Mouse (Mus musculus): ENCODE data around the gene Dusp22. TPM values are rescaled to one million over a fixed set of nuclear protein-coding genes. Genes with fewer than 3 reads are reported as not detected.

Dusp22 gene
- polyA plus RNA-seq, 1 experiment from 2014 or later = 22.5 TPM

DNA sequence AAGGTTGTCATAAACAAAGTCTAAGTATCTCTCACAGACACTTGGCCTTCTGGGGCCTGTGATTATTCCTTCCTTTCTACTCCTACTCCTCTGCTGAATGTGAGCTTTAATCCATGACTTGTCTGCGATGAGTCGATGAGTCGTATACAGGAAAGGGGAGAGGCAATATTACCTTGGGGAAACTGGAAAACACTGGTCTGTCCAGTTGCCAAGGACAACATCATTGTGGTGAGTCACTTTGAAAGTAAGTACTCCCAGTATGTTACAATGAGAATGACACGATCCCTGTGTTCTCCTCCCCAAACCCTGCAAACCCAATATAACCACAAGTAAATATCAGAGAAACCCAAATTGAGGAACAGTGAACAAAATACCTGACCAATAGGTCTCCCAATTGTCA, 17.7 kb upstream of the Dusp22 start:
- no peaks in the 10 kb centered on the region for H3K9me3 ChIP-seq (ENCODE audit: control insufficient read depth, low read length)
- no peaks in the 10 kb centered on the region for H3K4me1 ChIP-seq (ENCODE audit: control insufficient read depth, insufficient read depth, low read length)
- H3K4me2 ChIP-seq (replicated peaks; ENCODE audit: low read depth, low read length) = no peak overlapping the region
- H3K9ac ChIP-seq (ENCODE audit: low read depth, low read length) = no peak overlapping the region
- no peak for ATAC-seq (ENCODE audit: low FRiP score, low TSS enrichment)
- no peak overlapping the region for H3K27ac ChIP-seq (ENCODE audit: low read depth, low read length)
- no peak overlapping the region for H3K4me3 ChIP-seq (ENCODE audit: low read length)
- H3K27me3 ChIP-seq (ENCODE audit: control insufficient read depth, insufficient read depth, low read length) = no peaks in the 10 kb centered on the region
- WGBS = 79% methylated on average over 4 of the region's 4 CpGs
- H3K36me3 ChIP-seq (ENCODE audit: control insufficient read depth, insufficient read depth, low read length) = no peaks in the 10 kb centered on the region

DNA sequence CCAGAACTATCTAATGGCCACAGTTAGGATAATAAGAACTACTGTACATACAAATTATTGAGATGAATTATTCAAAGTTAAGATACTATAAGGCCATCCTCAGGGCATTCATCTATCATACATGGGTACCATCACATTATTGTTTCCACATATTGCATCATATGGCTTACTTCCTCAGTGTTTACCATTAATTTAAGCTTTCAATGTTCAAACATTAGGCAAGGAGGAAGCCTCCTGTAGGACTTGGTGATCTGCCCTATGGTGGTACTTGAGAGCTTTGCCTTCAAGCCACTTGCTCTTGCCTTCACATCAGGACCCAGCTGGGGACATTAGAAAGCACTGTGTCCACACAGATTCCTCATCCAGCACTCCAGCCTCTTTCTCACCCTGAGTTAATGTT, 11.3 kb upstream of the Dusp22 start:
- Histone ChIP-seq H3K9ac (ENCODE audit: low read depth, low read length) (no peak overlapping the region), H3K27ac (ENCODE audit: low read depth, low read length) (no peak overlapping the region), H3K36me3 (ENCODE audit: control insufficient read depth, insufficient read depth, low read length) (no peaks in the 10 kb centered on the region), H3K27me3 (ENCODE audit: control insufficient read depth, insufficient read depth, low read length) (no peaks in the 10 kb centered on the region), H3K4me3 (ENCODE audit: low read length) (no peak overlapping the region), H3K4me2 (replicated peaks; ENCODE audit: low read depth, low read length) (no peak overlapping the region), H3K4me1 (ENCODE audit: control insufficient read depth, insufficient read depth, low read length) (no peaks in the 10 kb centered on the region), H3K9me3 (ENCODE audit: control insufficient read depth, low read length) (no peaks in the 10 kb centered on the region)
- no peak for ATAC-seq (ENCODE audit: low FRiP score, low TSS enrichment)

DNA sequence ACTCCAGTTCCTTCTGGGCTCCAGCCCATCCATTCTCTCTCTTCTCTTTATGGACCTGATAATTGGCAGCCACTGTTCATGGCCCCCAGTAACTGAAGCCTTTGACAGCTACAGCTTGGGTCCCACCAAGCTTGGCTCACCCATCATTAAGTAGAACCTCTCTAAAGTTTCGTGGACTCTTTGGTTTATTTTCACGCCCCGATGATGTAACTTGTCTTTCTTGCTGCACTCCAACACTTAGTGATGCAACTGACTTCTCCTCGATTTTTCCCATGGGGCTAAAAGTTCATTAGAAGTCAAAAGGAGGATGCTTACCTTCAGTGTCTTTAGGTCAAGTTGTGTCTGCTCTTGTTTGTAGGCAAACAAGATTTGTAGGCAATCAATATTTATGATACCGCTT, 10.6 kb upstream of the Dusp22 start:
- no peak overlapping the region for H3K4me3 ChIP-seq (ENCODE audit: low read length)
- H3K27me3 ChIP-seq (ENCODE audit: control insufficient read depth, insufficient read depth, low read length) = no peaks in the 10 kb centered on the region
- no peaks in the 10 kb centered on the region for H3K36me3 ChIP-seq (ENCODE audit: control insufficient read depth, insufficient read depth, low read length)
- no peak for ATAC-seq (ENCODE audit: low FRiP score, low TSS enrichment)
- H3K9ac ChIP-seq (ENCODE audit: low read depth, low read length) = no peak overlapping the region
- H3K4me1 ChIP-seq (ENCODE audit: control insufficient read depth, insufficient read depth, low read length) = no peaks in the 10 kb centered on the region
- H3K27ac ChIP-seq (ENCODE audit: low read depth, low read length) = no peak overlapping the region
- WGBS = 93% methylated on average over 5 of the region's 5 CpGs
- H3K9me3 ChIP-seq (ENCODE audit: control insufficient read depth, low read length) = no peaks in the 10 kb centered on the region
- H3K4me2 ChIP-seq (replicated peaks; ENCODE audit: low read depth, low read length) = no peak overlapping the region

- Histone ChIP-seq H3K27ac (ENCODE audit: low read depth, low read length) (no peak overlapping the region), H3K9me3 (ENCODE audit: control insufficient read depth, low read length) (no peaks in the 10 kb centered on the region), H3K4me1 (ENCODE audit: control insufficient read depth, insufficient read depth, low read length) (no peaks in the 10 kb centered on the region), H3K27me3 (ENCODE audit: control insufficient read depth, insufficient read depth, low read length) (no peaks in the 10 kb centered on the region), H3K9ac (ENCODE audit: low read depth, low read length) (no peak overlapping the region), H3K36me3 (ENCODE audit: control insufficient read depth, insufficient read depth, low read length) (no peaks in the 10 kb centered on the region), H3K4me3 (ENCODE audit: low read length) (no peak overlapping the region), H3K4me2 (replicated peaks; ENCODE audit: low read depth, low read length) (no peak overlapping the region)
- 77% methylated on average over 1 of the region's 1 CpGs for WGBS
- no peak for ATAC-seq (ENCODE audit: low FRiP score, low TSS enrichment)
These were observed 9.1 kb upstream of the Dusp22 start for GRCm38 (mm10) chr13:30650684-30651083.

DNA sequence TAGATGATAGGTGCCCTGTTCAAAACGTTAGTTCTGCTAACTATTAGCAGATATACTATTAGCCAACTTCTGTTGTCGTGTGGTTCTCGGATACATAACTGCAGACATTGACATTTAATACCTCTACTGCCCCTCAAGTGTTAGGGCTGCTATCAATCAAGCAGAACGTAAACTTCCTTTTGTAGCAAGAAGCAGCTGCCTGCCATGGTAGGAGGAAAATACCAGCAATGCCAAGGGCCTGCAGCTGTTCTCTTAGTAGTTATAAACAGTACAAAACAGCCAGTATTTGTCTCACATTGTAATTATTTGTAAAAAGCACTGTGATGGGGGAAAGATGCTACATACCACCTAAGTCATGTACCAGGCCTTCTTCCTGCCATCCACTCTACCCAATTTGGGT, 6.7 kb upstream of the Dusp22 start:
- Histone ChIP-seq H3K36me3 (ENCODE audit: control insufficient read depth, insufficient read depth, low read length) (no peaks in the 10 kb centered on the region), H3K4me1 (ENCODE audit: control insufficient read depth, insufficient read depth, low read length) (no peaks in the 10 kb centered on the region), H3K9ac (ENCODE audit: low read depth, low read length) (no peak overlapping the region), H3K27ac (ENCODE audit: low read depth, low read length) (no peak overlapping the region), H3K27me3 (ENCODE audit: control insufficient read depth, insufficient read depth, low read length) (no peaks in the 10 kb centered on the region), H3K4me3 (ENCODE audit: low read length) (no peak overlapping the region), H3K9me3 (ENCODE audit: control insufficient read depth, low read length) (no peaks in the 10 kb centered on the region), H3K4me2 (replicated peaks; ENCODE audit: low read depth, low read length) (no peak overlapping the region)
- WGBS = 15% methylated on average over 4 of the region's 4 CpGs
- no peak for ATAC-seq (ENCODE audit: low FRiP score, low TSS enrichment)

DNA sequence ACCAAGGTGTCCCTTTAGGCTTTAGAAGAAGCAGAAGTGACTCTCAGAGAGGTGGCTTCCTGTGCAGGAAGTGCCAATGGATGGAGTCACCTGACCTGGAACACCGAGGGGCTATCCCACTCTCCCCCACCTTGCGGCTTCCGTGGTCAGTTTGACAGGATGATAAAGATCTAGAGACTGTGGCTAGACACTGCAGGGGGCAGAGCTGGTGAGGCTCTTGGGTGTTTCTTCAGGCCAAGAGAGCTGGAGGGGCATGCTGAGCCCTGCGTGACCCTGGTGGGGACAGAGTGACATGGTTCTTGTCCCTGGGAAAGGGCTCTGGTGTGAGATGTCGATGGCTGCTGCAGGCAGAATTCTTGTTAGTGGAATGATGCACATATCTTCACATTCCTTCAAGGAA, 5.3 kb upstream of the Dusp22 start:
- H3K27me3 ChIP-seq (ENCODE audit: control insufficient read depth, insufficient read depth, low read length) = no peaks in the 10 kb centered on the region

GRCm38 (mm10) chr13:30656909-30657308, 2.9 kb upstream of the Dusp22 start:
- Histone ChIP-seq H3K4me1 (ENCODE audit: control insufficient read depth, insufficient read depth, low read length) (no peaks in the 10 kb centered on the region), H3K9ac (ENCODE audit: low read depth, low read length) (no peak overlapping the region), H3K27ac (ENCODE audit: low read depth, low read length) (no peak overlapping the region), H3K4me3 (ENCODE audit: low read length) (no peak overlapping the region), H3K36me3 (ENCODE audit: control insufficient read depth, insufficient read depth, low read length) (no peaks in the 10 kb centered on the region), H3K9me3 (ENCODE audit: control insufficient read depth, low read length) (no peaks in the 10 kb centered on the region), H3K4me2 (replicated peaks; ENCODE audit: low read depth, low read length) (no peak overlapping the region), H3K27me3 (ENCODE audit: control insufficient read depth, insufficient read depth, low read length) (no peaks in the 10 kb centered on the region)
- WGBS = 71% methylated on average over 5 of the region's 5 CpGs
- no peak for ATAC-seq (ENCODE audit: low FRiP score, low TSS enrichment)

More for the DNA sequence above, 5.3 kb upstream of the Dusp22 start:
- Histone ChIP-seq H3K4me1 (ENCODE audit: control insufficient read depth, insufficient read depth, low read length) (no peaks in the 10 kb centered on the region), H3K9me3 (ENCODE audit: control insufficient read depth, low read length) (no peaks in the 10 kb centered on the region), H3K9ac (ENCODE audit: low read depth, low read length) (no peak overlapping the region), H3K27ac (ENCODE audit: low read depth, low read length) (no peak overlapping the region), H3K4me3 (ENCODE audit: low read length) (no peak overlapping the region), H3K36me3 (ENCODE audit: control insufficient read depth, insufficient read depth, low read length) (no peaks in the 10 kb centered on the region), H3K4me2 (replicated peaks; ENCODE audit: low read depth, low read length) (no peak overlapping the region)
- WGBS = 71% methylated on average over 5 of the region's 5 CpGs
- ATAC-seq (ENCODE audit: low FRiP score, low TSS enrichment) = no peak

DNA sequence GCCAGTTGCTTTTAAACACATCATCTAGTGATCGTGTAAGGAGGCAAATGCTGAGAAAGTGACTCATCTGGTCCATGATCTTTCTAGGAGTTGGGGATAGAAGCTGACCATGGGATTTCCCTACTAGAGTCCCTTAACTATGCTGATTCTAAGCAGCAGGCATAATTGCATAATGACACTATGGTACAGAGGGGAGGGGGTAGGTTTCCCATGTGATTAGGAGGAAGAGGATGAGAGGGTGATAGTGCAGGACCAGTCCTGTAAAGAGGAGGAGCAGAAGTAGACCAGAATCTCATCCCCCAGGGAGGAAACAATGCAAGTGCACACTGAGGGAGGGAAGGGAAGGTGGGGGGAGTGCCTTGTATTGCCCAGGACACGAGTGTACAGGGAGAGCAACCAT, 2.0 kb upstream of the Dusp22 start:
- no peak for ATAC-seq (ENCODE audit: low FRiP score, low TSS enrichment)
- 64% methylated on average over 2 of the region's 2 CpGs for WGBS
- no peaks in the 10 kb centered on the region for H3K4me1 ChIP-seq (ENCODE audit: control insufficient read depth, insufficient read depth, low read length)

DNA sequence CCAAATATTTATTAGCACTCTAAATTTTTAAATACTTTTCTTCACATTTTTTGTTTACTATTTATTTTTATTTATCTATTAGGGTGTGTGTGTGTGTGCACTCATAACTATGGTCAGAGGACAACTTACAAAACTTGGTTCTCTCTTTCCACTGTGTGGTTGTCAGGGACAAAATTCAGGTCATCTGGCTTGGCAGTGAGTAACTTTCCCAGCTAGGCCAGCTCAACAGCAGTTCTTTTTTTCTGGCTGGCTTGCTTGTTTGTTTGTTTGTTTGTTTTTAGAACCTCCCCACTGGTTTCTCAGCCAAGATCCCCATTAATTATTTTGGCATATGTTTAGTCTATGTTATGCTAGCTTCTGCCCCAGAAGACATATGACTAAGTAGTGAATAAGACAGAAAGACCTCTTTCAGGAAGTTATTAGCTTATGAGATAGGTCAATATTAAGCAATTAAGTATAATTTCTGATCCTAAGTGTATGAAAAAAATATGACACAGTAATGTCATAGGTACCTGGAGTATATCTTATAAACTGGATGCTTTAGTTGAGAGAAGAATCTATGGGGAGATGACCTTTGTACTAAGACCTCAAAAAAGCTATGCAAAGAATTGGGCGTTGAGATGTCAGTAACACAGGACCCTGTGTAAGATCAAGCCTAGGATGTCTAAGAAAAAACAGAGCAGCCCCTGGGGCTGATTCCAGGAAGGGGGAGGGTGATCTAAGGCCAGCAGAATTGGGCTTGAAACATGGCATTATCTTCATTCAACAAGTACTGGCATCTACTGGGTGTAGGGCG, 1.4 kb upstream of the Dusp22 start:
- H3K4me3 ChIP-seq (ENCODE audit: low read length) = no peak overlapping the region
- ATAC-seq (ENCODE audit: low FRiP score, low TSS enrichment) = no peak

More for the DNA sequence above, 2.0 kb upstream of the Dusp22 start:
- H3K27ac ChIP-seq (ENCODE audit: low read depth, low read length) = no peak overlapping the region
- no peaks in the 10 kb centered on the region for H3K27me3 ChIP-seq (ENCODE audit: control insufficient read depth, insufficient read depth, low read length)
- no peaks in the 10 kb centered on the region for H3K9me3 ChIP-seq (ENCODE audit: control insufficient read depth, low read length)
- H3K4me3 ChIP-seq (ENCODE audit: low read length) = no peak overlapping the region
- H3K4me2 ChIP-seq (replicated peaks; ENCODE audit: low read depth, low read length) = no peak overlapping the region
- no peaks in the 10 kb centered on the region for H3K36me3 ChIP-seq (ENCODE audit: control insufficient read depth, insufficient read depth, low read length)
- no peak overlapping the region for H3K9ac ChIP-seq (ENCODE audit: low read depth, low read length)

More for the DNA sequence above, 1.4 kb upstream of the Dusp22 start:
- H3K4me1 ChIP-seq (ENCODE audit: control insufficient read depth, insufficient read depth, low read length) = no peaks in the 10 kb centered on the region
- H3K36me3 ChIP-seq (ENCODE audit: control insufficient read depth, insufficient read depth, low read length) = no peaks in the 10 kb centered on the region
- no peak overlapping the region for H3K27ac ChIP-seq (ENCODE audit: low read depth, low read length)
- H3K9me3 ChIP-seq (ENCODE audit: control insufficient read depth, low read length) = no peaks in the 10 kb centered on the region
- H3K4me2 ChIP-seq (replicated peaks; ENCODE audit: low read depth, low read length) = no peak overlapping the region
- H3K27me3 ChIP-seq (ENCODE audit: control insufficient read depth, insufficient read depth, low read length) = no peaks in the 10 kb centered on the region
- whole genome bisulfite sequencing = 95% methylated on average over 2 of the region's 2 CpGs
- no peak overlapping the region for H3K9ac ChIP-seq (ENCODE audit: low read depth, low read length)

Measured in kidney, embryonic 14.5 days (tissue).